Mouse (Mus musculus): ENCODE measurements around the gene Rangrf. TPM values are rescaled to one million over a fixed set of nuclear protein-coding genes. Genes with fewer than 3 reads are reported as not detected.
"Not testable (repeated sequence)": the region's sequence is repeated elsewhere in the genome, so short reads cannot be mapped to it uniquely, and the experiment has no call there.

The Rangrf gene
- total RNA-seq, 4 experiments from 2014 or later = 15.9 to 23.4 (median 19.8) TPM

DNA sequence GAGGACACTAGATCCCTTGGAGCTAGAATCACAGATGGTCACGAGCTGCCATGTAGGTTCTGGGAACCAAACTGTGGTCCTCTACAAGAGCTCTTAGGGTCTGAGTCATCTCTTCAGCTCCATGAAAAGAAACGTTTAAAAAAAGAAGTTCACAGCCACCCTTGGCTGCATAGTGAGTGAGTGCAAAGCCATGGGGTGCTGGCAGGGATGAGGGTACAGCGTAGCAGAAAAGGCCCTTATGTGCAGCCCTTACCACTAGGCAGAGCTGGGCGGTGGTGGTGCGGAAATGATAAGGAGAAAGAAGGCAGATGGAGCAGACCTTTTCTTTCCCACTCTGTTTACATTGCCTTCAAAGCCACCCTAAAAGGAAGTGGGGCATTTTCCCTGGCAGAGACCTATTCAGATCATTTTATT is 4.3 kb upstream of the Rangrf start:
- DNase-seq (ENCODE audit: low spot score in 2 of 2) = peak in 1 of 2 experiments; percentile 59

DNA sequence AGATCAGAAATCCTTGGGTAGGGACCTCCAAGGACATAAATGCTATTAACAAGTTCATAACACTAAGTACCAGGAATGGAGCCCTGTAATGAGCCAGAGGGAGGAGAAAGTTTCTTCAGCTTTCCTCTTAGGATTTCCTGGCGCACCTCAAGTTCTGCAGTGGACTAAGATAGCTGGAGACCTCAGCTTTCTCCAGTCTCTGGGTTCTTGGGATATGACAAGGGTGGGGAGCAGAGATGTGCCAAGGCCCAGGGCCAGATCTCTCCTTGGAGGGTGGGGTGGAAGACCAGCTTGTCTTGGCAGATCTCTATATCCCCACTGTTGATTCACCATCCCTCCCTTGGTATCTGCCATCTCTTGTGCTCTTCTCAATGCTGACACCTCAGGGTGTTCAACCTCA is 616 bp upstream of the Rangrf start:
- no peak for DNase-seq (ENCODE audit: low spot score in 2 of 2)

DNA sequence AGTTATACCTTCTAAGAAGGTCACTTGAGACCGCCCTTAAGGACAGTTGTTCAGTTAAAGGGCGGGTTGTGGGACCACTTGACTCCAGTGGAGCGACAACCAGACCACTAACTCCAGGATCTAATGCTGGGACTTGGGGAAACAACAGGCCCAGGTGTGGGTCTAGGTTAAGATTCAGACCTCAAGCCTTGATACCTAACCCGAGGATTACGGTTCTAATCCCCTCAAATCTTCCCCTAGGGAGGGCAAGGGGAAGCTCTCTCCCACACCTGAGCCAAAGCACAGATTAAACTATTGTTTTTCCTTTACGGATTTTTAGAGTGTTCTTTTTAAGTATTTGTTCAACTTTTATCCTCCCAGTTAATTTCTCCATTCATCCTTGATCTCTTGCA is 930 bp downstream of the Rangrf start:
- DNase-seq (ENCODE audit: low spot score in 2 of 2) = no peak

DNA sequence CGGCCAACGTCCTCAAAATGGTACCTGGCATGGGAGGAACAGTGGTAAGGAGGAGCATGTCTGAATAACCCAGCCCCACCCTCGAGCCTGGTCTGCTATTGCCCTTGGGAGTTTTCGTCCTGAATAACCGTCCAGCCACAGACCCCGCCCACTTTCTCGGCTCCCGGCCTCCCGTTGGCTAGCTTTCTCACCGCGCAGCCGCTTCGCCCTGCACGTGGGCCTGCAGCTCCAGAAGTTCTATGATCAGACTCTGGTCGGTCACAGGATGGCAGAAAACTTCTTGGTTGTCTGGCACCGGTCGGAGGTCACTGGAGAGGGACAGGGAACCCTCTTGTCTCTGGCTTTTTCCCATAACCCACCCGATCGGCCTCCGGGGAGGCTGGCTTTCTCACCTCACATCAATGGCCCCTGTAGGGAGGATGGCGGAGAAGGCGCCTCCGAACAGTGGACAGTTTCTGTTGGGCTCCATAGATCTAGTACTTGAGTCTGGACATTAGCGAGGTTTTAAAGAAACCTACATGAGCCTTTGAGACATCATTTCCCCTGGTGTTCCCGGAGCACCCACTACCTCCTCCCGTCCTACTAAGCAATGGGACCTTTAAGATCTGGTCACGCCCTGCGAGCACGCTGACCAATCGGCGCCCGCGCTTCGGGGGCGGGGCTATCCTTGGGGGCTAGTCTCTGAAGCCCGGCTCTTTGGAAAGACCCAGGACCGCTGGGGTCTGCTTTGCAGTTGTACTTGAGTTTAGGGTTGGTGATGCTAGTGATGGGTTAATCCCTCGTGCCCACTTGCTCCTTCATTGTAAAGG is 1.5 kb downstream of the Rangrf start:
- peak; percentile 75 to 80 for DNase-seq (ENCODE audit: low spot score in 2 of 2)

DNA sequence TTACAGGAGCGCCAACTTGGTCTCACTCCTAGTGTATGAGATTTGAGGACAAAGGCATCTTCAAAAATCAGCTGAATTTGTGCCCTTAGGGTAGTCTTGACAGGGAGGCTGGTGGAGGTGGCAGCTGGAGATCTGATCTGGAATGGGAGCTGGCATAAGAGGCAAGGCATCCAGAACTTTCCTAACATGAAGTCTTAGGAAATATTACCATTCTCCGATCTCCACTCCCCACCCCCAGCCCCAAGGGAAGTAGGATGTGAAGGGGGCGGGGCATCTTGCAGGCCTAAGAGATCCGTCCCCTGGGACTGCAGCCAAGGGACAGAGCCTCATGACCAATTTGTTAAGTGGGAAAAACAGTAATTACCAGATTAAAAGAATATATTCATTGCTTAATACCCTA is 4.8 kb downstream of the Rangrf start:
- no peak for DNase-seq (ENCODE audit: low spot score in 2 of 2)

DNA sequence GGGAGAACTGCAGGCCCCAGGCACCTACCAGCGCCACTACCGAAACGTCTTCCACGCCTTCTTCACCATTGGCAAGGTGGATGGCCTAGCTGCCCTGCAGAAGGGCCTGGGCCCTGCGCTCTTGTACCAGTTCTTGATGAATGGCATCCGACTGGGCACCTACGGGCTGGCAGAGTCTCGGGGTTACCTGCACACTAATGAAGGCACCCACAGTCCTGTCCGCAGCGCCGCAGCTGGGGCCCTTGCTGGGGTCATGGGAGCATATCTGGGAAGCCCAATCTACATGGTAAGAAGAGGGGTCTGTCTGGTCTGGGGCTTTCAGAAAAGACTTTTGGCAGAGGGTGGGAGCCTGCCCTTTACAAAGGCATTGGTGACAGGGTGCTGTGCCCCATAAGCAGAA is 6.2 kb downstream of the Rangrf start:
- no peak for DNase-seq (ENCODE audit: low spot score in 2 of 2)

DNA sequence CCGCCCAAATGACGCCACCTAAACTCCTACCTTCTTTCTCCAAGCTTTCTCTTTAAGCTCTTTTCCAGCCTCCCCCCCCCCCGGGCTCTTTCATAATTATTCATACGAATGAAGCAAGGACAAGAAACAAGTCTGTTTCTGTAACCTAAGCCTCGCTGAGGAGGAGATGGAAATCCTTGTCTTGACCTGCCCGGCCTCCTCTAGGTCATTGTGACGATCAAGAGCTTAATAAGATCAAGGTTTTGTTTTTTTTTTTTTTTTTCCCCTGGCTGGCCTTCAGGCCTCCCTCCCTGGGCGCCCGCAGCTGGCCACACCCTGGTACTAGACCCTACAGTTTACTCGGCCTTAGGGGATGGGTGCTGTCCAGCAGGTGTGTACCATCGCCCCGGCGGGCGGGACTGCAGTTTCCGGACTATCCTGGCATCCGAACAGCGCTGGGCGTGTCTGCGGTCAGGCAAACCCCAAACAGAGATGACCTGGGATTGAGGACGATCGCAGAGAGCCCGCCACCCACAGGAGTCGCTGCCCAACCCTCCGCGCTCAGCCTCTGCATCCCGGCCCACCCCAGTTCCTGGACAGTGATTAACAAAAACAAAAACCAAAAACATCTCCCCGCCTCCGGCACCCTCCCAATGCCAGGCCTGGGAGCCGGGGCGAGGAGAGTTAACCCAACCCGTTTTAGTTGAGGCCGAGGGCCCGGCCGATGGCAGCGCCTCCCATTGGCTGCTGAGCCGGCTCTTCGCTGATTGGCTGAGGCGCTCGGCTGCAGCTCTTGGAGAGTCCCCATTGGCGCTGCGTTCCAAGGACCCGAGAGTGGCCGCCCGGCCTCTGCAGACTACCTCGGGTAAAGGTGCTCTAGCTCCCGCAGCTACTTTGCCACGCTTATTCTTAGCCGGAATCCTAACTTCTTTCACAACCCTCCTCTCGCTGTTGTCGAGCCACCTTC is 7.4 kb downstream of the Rangrf start, which contains the start of gene Slc25a35:
TSS of gene Slc25a35 (plus strand) at position 795 of the 946 bp plus-strand sequence.
- peak; percentile 76 to 91 for DNase-seq (ENCODE audit: low spot score in 2 of 2)

DNA sequence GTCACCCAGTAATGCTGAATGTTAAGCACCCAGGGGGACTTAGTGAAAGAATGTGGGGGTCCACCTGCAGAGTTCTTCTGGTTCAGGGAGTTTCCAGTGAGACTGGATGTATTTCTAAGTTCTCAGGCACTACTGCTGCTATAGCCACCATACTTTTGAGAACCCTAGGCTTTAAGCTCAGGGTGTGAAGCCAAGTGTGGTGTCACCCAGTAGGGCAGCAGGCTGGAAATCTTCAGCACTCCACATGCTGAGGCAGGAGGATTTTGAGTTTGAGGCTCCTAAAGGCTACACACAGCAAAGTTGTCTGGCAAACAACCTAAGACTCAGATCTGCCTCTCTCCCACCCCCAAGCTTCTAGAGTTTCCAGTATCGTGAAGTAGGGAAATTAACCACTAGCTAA is 8.4 kb downstream of the Rangrf start:
- no peak for DNase-seq (ENCODE audit: low spot score in 2 of 2)

DNA sequence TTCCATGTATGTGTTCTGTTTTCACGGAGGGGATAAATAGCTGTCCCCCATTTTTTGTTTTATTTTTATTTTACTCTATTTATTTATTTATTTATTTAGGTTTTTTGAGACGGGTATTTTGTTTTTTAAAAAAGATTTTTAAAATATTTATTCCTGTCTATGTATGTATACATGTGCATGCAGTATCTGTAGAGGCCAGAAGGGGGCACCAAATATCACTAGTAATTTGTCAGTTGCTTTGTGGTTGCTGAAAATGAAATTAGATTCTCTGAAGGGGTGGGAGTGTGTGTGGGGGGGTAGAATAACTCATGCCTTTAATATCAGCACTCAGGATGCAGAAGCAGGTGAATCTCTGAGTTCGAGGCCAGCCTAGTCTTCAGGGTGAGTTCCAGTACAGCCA is 9.1 kb downstream of the Rangrf start:
- DNase-seq (ENCODE audit: low spot score in 2 of 2) = no peak

DNA sequence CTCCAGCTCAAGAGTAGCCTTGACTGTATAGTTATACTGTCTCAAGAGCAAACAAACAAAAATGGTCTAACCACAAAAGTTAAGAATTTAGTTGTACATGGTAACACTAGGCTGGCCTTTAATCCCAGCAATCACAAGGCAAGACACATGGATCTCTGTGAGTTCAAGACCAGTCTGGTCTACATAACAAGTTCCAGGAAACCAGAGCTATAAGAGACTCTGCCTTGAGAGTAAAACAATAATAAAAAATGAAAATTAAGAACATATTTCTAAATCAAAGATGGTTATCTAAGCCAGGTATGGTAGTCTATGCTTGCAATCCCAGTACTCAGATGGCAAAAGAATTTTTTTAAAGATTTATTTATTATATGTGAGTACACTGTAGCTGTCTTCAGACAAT is 9.9 kb downstream of the Rangrf start:
- DNase-seq (ENCODE audit: low spot score in 2 of 2) = no peak

DNA sequence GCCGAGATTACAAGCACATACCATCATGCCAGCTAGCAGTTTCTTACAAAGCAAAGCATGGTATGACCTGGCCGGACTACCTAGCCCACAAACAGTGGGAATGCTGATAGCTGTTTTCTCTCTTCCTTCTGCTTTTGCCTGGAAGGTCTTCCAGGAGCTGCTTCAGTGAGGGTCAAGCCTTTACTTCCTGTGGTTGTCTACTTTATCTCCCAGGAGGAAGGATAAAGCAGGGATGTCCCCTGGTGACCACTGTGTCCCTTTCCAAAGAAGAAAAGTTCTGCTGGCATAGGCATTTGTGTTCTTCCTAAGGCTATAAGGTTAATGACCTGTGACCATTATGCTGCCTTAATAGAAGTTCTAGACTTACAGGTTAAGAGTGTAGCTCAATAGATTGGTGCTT is 11.6 kb downstream of the Rangrf start:
- DNase-seq (ENCODE audit: low spot score in 2 of 2) = no peak

DNA sequence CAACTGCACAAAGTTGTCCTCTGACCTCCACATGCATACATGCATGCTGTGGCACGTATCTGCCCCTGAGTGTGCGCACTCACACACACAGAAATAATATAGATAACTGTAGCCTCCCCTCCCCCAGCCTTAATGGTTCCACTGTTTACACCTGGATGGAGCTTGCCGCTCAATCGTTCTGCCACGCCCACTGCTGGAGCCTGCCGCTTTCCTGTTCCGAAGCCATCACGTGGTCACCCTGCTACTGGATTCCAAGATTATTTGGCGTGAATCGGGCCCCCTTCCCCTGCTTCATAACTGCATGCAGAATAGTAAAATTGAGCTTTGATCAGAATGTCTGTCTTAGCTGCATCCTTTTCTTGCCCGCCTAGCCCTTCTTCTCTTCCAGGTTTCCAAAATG is 12.8 kb downstream of the Rangrf start:
- DNase-seq (ENCODE audit: low spot score in 2 of 2) = not testable (repeated sequence)

DNA sequence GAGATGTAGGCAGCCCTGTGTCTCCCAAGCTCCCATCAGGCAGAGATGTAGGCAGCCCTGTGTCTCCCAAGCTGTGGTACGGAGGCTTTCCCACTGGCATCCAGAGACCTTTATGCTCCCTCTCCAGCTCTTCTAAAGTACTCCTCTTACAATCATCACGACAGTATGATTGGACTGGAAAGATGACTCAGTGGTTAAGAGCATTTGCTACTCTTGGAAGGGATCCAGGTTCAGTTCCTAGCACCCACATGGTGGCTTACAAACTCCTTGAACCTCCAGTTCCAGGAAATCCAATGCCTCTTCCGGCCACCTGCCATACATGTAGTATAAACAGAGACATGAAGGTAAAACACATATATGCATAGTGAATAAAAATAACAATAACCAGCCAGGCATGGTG is 13.4 kb downstream of the Rangrf start:
- no peak for DNase-seq (ENCODE audit: low spot score in 2 of 2)

DNA sequence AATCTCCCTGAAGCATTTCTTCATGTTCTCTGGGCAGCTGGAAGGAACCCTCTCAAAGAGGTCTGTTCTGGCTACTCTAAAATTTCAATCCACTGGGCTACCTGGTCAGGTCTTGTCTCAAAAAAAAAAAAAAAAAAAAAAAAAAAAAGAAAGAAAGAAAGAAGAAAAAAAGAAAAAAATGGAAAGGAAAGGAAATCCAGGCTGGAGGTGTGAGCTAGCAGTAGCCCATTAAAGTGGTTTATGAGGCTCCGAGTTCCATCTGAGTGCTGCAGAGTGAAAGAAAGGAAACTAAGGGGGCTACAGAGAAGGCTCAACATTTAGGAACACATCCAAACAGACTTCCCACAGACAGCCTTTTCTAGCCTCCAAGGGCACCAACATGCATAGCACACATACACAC is 17.0 kb downstream of the Rangrf start:
- DNase-seq (ENCODE audit: low spot score in 2 of 2) = no peak

DNA sequence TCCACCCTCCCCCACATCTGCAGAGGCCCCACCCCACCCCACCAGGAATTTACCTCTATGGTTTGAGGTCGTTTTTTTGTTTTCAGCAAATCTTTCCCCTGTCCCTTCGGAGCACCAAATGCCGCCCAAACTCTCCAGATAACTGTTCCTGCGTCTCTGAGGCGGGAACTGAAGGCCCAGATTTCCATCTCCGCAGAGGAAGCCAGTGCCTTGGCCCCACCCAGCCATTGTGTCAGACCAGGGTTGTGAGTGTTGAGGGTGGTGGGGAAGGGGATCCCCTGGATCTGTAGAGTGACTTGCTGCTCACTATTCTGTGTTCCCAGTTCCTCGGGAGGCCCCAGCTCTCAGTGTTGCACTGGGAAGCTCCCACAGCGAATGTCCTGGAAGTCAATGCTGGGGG is 17.7 kb downstream of the Rangrf start, which contains the start of gene Arhgef15:
TSS of gene Arhgef15 (minus strand) at position 173 of the 400 bp plus-strand sequence.
- DNase-seq (ENCODE audit: low spot score in 2 of 2) = no peak

DNA sequence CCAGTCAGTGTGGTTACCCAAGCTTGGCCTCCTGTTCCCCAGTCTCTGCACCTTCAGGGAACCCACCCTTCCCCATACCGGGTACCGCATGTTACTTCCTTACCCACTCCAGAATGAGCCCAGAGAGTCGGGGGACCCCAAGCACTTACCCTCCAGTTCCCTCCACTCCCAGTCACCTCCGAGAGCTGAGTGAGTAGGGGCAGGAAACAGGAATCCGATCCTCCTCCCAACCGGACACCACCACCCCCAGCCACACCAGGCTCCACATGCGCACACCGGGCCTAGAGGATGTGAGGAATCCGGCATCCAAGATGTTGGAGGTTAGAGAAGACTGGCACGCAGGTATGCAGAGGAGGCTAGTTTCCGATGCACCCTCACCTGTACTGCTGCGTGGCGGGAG is 18.3 kb downstream of the Rangrf start:
- DNase-seq (ENCODE audit: low spot score in 2 of 2) = no peak

DNA sequence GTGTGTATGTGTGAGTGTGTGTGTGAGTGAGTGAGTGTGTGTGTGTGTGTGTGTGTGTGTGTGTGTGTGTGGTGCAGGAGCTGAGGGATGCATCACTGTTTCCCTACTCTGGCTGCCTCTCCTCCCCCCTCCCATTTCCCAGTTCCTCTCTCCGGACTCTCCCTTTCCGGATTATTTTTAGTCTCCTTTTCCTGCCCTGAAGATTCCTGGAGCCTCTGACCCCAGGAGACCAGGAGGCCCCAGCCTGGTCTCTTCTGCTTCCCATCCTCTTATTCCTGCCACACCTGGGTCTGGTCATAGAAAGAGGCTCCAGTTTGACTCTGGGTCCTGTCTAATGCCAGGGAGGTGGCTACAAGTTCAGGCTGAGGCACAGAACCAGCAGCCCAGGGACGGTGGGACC is 18.9 kb downstream of the Rangrf start:
- no peak for DNase-seq (ENCODE audit: low spot score in 2 of 2)

DNA sequence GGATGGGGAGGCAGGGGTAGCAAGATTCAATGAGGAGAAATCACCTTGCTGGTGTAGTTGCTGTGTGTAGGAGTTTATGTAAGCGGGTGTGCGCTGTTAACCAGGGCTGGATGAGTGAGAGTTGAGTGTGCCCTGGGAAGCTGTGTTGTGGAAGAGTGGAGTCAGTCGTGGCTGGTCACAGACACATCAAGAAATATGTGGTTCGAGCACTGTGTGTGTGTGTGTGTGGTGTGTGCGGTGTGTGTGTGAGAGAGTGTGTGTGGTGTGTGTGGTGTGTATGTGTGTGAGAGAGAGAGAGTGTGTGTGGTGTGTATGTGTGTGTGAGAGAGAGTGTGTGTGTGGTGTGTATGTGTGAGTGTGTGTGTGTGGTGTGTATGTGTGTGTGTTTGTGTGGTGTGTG is 19.5 kb downstream of the Rangrf start:
- DNase-seq (ENCODE audit: low spot score in 2 of 2) = no peak

DNA sequence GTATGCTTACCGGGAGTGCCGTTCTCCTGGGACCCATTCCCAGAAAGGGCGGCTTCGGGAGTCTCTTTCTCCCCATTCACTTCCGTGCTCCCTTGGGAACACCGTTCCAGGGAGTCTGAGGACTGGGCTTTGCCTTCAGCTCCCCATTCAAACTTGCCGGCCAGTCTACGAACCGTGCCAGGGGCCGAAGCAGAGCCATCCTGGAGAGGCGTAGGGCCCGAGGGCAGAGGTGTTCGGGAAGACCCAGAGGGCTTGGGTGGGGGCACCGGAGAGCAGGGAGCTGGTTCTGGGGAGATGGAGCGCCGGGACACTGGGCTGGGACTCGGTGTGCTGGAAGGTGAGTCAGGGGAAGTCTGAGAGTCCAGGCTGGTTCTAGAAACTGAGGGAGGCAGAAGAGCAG is 20.6 kb downstream of the Rangrf start:
- DNase-seq (ENCODE audit: low spot score in 2 of 2) = no peak

DNA sequence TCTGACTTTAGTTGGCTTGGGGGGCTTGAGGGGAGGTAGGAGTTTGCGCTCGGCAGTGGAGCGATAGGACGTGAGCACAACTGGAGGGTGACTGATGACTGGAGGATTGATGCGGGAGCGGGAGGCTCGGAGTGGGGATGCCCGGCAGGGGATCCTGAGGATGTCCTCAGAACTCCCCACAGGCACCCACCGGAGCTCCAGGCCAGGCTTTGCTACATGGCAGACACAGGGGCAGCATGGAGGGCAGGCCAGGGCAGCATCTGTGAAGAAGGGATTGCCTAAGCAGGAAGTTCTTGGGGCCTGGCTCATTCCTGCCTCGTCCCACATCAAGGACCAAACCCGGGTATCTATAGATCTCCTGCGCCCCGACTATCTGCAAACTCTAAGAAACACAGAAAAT is 21.1 kb downstream of the Rangrf start:
- no peak for DNase-seq (ENCODE audit: low spot score in 2 of 2)

DNA sequence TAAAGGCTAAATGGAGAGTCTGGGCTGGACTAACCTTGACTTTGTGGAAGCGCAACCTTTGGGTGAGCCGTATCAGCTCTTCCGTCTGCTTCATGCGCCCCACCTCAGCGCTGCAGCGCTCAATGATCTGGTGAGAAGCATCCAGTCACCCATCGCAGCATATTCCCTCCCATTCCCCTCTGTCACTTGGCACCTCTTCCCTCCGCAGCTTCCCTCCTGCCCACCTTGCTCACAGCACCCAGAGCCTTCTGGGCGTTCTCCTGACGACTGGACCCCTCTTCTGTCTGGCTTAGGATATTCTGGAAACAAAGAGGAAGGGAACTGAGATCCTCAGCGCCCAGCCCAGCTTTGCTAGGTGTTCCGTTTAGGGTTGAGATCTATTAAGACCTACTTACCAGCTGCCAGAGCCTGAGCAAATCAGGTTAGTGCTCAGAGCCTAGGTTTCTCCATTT is 27.4 kb downstream of the Rangrf start:
- DNase-seq (ENCODE audit: low spot score in 2 of 2) = peak in 1 of 2 experiments; percentile 48

DNA sequence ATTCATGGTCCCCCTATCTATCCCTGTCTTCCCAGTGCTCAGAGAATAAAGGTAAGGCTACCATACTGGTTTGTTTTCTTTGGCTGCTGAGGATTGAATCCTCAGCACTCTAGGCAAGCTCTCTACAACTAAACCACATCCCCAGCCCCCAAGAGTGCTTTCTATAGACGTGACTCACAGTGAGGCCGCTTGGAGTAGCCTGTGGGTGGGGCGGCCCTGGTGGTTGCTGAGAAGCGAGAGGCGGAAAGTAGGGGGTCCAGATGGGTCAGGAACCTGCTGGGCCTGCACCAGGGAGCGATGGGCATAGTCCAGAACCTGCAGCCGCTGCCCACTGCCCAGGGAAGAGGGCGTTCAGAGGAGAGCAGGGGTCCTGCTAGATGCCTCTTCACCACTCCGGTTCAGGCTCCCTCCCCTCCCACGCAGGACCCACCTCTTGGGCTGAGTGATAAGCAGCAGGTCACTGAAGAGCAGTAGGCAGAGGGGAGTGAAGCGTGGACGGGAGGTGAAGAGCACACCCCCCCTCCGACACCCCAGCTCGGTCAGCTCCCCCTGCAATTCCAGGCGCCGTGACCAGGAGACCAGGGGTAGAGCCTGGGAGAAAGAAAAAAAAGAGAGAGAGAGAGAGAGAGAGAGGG is 28.1 kb downstream of the Rangrf start:
- DNase-seq (ENCODE audit: low spot score in 2 of 2) = peak in 1 of 2 experiments; percentile 77

Data from left cerebral cortex, adult 8-10 months (tissue).